Mouse (Mus musculus) midbrain, embryonic 10.5 days (tissue): ENCODE data around the gene Pqlc2. TPM values are rescaled to one million over a fixed set of nuclear protein-coding genes. Genes with fewer than 3 reads are reported as not detected.

ENCODE experiments used
- DNase-seq: peaks from one replicate; pipeline ENCODE4 v3.0.0-alpha.2; 2017; ENCODE audit warnings: low spot score
- H3K27ac ChIP-seq: fragments of 300-500 bp; sonication (generic); replicated peaks from 2 replicates; pipeline ENCODE4 v1.5.1; 2016; ENCODE audit warnings: mild to moderate bottlenecking
- H3K27me3 ChIP-seq: fragments of 300-500 bp; sonication (generic); 2 replicates; pipeline ENCODE4 v1.6.1; 2016; ENCODE audit warnings: low read depth, mild to moderate bottlenecking; ENCODE audit not compliant: poor library complexity, severe bottlenecking
- H3K36me3 ChIP-seq: fragments of 300-500 bp; sonication (generic); 2 replicates; pipeline ENCODE4 v1.6.1; 2016; ENCODE audit warnings: mild to moderate bottlenecking, moderate library complexity
- H3K4me1 ChIP-seq: fragments of 300-500 bp; sonication (generic); 2 replicates; pipeline ENCODE4 v1.6.1; 2016
- H3K4me3 ChIP-seq: fragments of 300-500 bp; sonication (generic); 2 replicates; pipeline ENCODE4 v1.5.1; 2016; ENCODE audit warnings: mild to moderate bottlenecking, moderate library complexity
- H3K9me3 ChIP-seq: fragments of 300-500 bp; sonication (generic); replicated peaks from 2 replicates; pipeline ENCODE4 v1.6.1; 2016; ENCODE audit warnings: mild to moderate bottlenecking
- WGBS: fragments of 180-500 bp; shearing (Covaris S2); methylation state at CpG from one replicate; pipeline ENCODE4 v1.1.7; 2016; 5-methylcytosine and 5-hydroxymethylcytosine counted together
- microRNA-seq: library from miRNA; unstranded; fragments of <30 nt; microRNA quantifications from one replicate; pipeline ENCODE4, GENCODE M21; 2017
- polyA plus RNA-seq: library from polyadenylated mRNA; unstranded; fragments of >200 nt; fragmentation: Nextera tagmentation; extraction: Ambion mirVana; gene quantifications from 2 replicates; pipeline ENCODE4 v1.2.1, GENCODE M21; 2016

The Pqlc2 gene
- polyA plus RNA-seq, 1 experiment from 2014 or later = 15.9 TPM

- Histone ChIP-seq H3K36me3 (peaks cover 24% of the 10 kb centered on the region), H3K27ac (no peak overlapping the region), H3K27me3 (no peaks in the 10 kb centered on the region), H3K4me1 (peaks cover 31% of the 10 kb centered on the region), H3K9me3 (no peaks in the 10 kb centered on the region), H3K4me3 (no peak overlapping the region)
- no peak for DNase-seq
- WGBS = 95% methylated on average over 9 of the region's 9 CpGs
These were observed 57.3 kb downstream of the Pqlc2 start for GRCm38 (mm10) chr4:139253206-139253605.

- H3K27me3 ChIP-seq = no peaks in the 10 kb centered on the region
- H3K4me3 ChIP-seq = no peak overlapping the region
- H3K4me1 ChIP-seq = peaks cover 41% of the 10 kb centered on the region
- peaks cover 19% of the 10 kb centered on the region for H3K36me3 ChIP-seq
- H3K27ac ChIP-seq = peak overlapping the region; percentile 55
- H3K9me3 ChIP-seq = no peaks in the 10 kb centered on the region
- WGBS = 60% methylated on average over 22 of the region's 22 CpGs
- peak; percentile 69 for DNase-seq
These were observed 58.3 kb downstream of the Pqlc2 start for GRCm38 (mm10) chr4:139252051-139252760.

- Histone ChIP-seq H3K27me3 (no peaks in the 10 kb centered on the region), H3K9me3 (no peaks in the 10 kb centered on the region), H3K27ac (no peak overlapping the region), H3K4me1 (peaks cover 54% of the 10 kb centered on the region), H3K36me3 (peaks cover 17% of the 10 kb centered on the region), H3K4me3 (no peak overlapping the region)
- 85% methylated on average over 8 of the region's 8 CpGs for WGBS
- DNase-seq = no peak
These were observed 59.6 kb downstream of the Pqlc2 start for GRCm38 (mm10) chr4:139250886-139251285.

- no peaks in the 10 kb centered on the region for H3K27me3 ChIP-seq
- H3K36me3 ChIP-seq = peaks cover 15% of the 10 kb centered on the region
- no peaks in the 10 kb centered on the region for H3K9me3 ChIP-seq
- no peak overlapping the region for H3K27ac ChIP-seq
- no peak for DNase-seq
- no peak overlapping the region for H3K4me3 ChIP-seq
- 74% methylated on average over 5 of the region's 5 CpGs for WGBS
- H3K4me1 ChIP-seq = peaks cover 57% of the 10 kb centered on the region
These were observed 60.5 kb downstream of the Pqlc2 start for GRCm38 (mm10) chr4:139250043-139250442.

- WGBS = 89% methylated on average over 5 of the region's 5 CpGs
- Histone ChIP-seq H3K9me3 (no peaks in the 10 kb centered on the region), H3K27me3 (no peaks in the 10 kb centered on the region), H3K27ac (no peak overlapping the region; the same call in 1 of the 2 replicates), H3K4me1 (peaks cover 69% of the 10 kb centered on the region), H3K4me3 (no peak overlapping the region), H3K36me3 (peaks cover 15% of the 10 kb centered on the region)
- no peak for DNase-seq
These were observed 61.8 kb downstream of the Pqlc2 start for GRCm38 (mm10) chr4:139248736-139249135.

GRCm38 (mm10) chr4:139247966-139248365 lies 62.5 kb downstream of the Pqlc2 start:
- H3K4me3 ChIP-seq = no peak overlapping the region
- H3K27ac ChIP-seq = peak overlapping the region; percentile 42; the same call in 1 of the 2 replicates
- H3K36me3 ChIP-seq = peaks cover 22% of the 10 kb centered on the region
- H3K4me1 ChIP-seq = peaks cover 68% of the 10 kb centered on the region
- no peaks in the 10 kb centered on the region for H3K9me3 ChIP-seq
- no peak for DNase-seq
- WGBS = 77% methylated on average over 7 of the region's 7 CpGs
- no peaks in the 10 kb centered on the region for H3K27me3 ChIP-seq

GRCm38 (mm10) chr4:139246130-139246877 lies 64.2 kb downstream of the Pqlc2 start:
- H3K36me3 ChIP-seq = peaks cover 39% of the 10 kb centered on the region
- 73% methylated on average over 7 of the region's 7 CpGs for WGBS
- H3K27ac ChIP-seq = peak overlapping the region; percentile 10; the same call in 1 of the 2 replicates
- no peak overlapping the region for H3K4me3 ChIP-seq
- DNase-seq = no peak
- H3K4me1 ChIP-seq = peaks cover 66% of the 10 kb centered on the region
- no peaks in the 10 kb centered on the region for H3K27me3 ChIP-seq
- no peaks in the 10 kb centered on the region for H3K9me3 ChIP-seq

GRCm38 (mm10) chr4:139245534-139245933 lies 65.0 kb downstream of the Pqlc2 start:
- WGBS = 86% methylated on average over 2 of the region's 2 CpGs
- Histone ChIP-seq H3K36me3 (peaks cover 47% of the 10 kb centered on the region), H3K4me3 (no peak overlapping the region), H3K9me3 (no peaks in the 10 kb centered on the region), H3K27ac (no peak overlapping the region), H3K4me1 (peaks cover 58% of the 10 kb centered on the region), H3K27me3 (no peaks in the 10 kb centered on the region)
- no peak for DNase-seq

- peaks cover 54% of the 10 kb centered on the region for H3K36me3 ChIP-seq
- H3K27ac ChIP-seq = no peak overlapping the region
- peaks cover 58% of the 10 kb centered on the region for H3K4me1 ChIP-seq
- H3K9me3 ChIP-seq = no peaks in the 10 kb centered on the region
- H3K4me3 ChIP-seq = no peak overlapping the region
- no peaks in the 10 kb centered on the region for H3K27me3 ChIP-seq
- 75% methylated on average over 5 of the region's 6 CpGs for WGBS
- DNase-seq = no peak
These were observed 65.7 kb downstream of the Pqlc2 start for GRCm38 (mm10) chr4:139244766-139245165.

GRCm38 (mm10) chr4:139244176-139244575 lies 66.3 kb downstream of the Pqlc2 start:
- no peak overlapping the region for H3K27ac ChIP-seq
- H3K36me3 ChIP-seq = peaks cover 60% of the 10 kb centered on the region
- DNase-seq = no peak
- no peaks in the 10 kb centered on the region for H3K9me3 ChIP-seq
- H3K4me3 ChIP-seq = no peak overlapping the region
- 85% methylated on average over 3 of the region's 3 CpGs for WGBS
- H3K27me3 ChIP-seq = no peaks in the 10 kb centered on the region
- peaks cover 56% of the 10 kb centered on the region for H3K4me1 ChIP-seq

Small RNA genes within 50 kb of the gene (microRNA-seq; reads per million reads assigned to microRNA genes)
- gene Gm24245 (8.1 reads per million, percentile 18 among the genes with 10 or more reads in this experiment), gene Gm25732 (3.3 reads per million, percentile 4 among the genes with 10 or more reads in this experiment)

Other genes starting within 250 kb of the Pqlc2 start
- gene Htr6, start 235.1 kb downstream of the Pqlc2 start, polyA plus RNA-seq = not detected in 2 replicates
- gene Nbl1, start 217.7 kb downstream of the Pqlc2 start, polyA plus RNA-seq = 8.7 and 14.8 TPM in 2 replicates
- gene Minos1, start 179.6 kb downstream of the Pqlc2 start, polyA plus RNA-seq = 359 and 362 TPM in 2 replicates
- 330 and 349 TPM in 2 replicates for gene Capzb, start 117.8 kb downstream of the Pqlc2 start, polyA plus RNA-seq
- gene Akr7a5, start within 50 bp of the Pqlc2 start, polyA plus RNA-seq = 99.7 and 103 TPM in 2 replicates
- gene Mrto4, start 41.9 kb upstream of the Pqlc2 start, polyA plus RNA-seq = 144 and 166 TPM in 2 replicates
- gene Emc1, start 41.9 kb upstream of the Pqlc2 start, polyA plus RNA-seq = 32.3 and 38.5 TPM in 2 replicates
- gene Ubr4, start 41.9 kb upstream of the Pqlc2 start, polyA plus RNA-seq = 51.8 and 54.8 TPM in 2 replicates
- 3.3 and 3.5 TPM in 2 replicates for gene Iffo2, start 219.8 kb upstream of the Pqlc2 start, polyA plus RNA-seq